Mouse (Mus musculus): ENCODE results near the gene Olfr767. TPM values are rescaled to one million over a fixed set of nuclear protein-coding genes. Genes with fewer than 3 reads are reported as not detected.
A peak's percentile ranks its signal among the peaks of the same experiment; 100 is the strongest.

Gene Olfr767
- polyA plus RNA-seq, 1 experiment from 2014 or later: not detected

DNA sequence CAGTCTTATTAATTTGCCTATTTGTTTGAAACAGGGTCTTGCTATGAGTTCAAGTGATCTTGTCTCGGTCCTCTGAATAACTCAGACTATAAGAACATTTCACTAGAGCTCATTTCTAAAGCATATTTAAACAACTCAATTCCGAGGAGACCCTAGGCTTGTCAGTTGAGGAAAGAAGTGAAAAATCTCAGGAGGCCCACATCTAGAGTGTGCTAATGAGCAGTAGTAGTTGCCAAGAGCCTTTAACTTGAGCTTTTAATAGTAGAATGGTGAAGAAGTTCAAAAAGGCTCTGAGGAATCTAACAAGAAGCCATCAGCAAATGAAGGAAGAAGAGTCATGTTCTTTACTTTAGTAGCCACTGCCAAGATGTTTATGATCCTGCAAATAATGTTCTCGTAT, 42.9 kb downstream of the Olfr767 start, which contains the start of gene Olfr764-ps1:
Gene Olfr764-ps1 (minus strand): TSS at position 101 of the 400 bp plus-strand sequence.
- Histone ChIP-seq H3K36me3 (ENCODE audit: control insufficient read depth, insufficient read depth, low read length) (no peaks in the 10 kb centered on the region), H3K27me3 (ENCODE audit: control insufficient read depth, insufficient read depth, low read length) (no peaks in the 10 kb centered on the region), H3K27ac (replicated peaks) (no peak within 1 kb of the TSS), H3K9ac (ENCODE audit: low read length) (no peak within 1 kb of the TSS), H3K4me3 (ENCODE audit: low read depth, low read length) (no peak within 1 kb of the TSS), H3K9me3 (ENCODE audit: control insufficient read depth, low read length) (no peaks in the 10 kb centered on the region), H3K4me2 (replicated peaks; ENCODE audit: low read depth) (no peak within 1 kb of the TSS), H3K4me1 (replicated peaks; ENCODE audit: control insufficient read depth, insufficient read depth) (no peaks in the 10 kb centered on the region)
- no peak for ATAC-seq (ENCODE audit: low FRiP score, low TSS enrichment)
- DNase-seq (ENCODE audit: low spot score): no peak
- WGBS: 78% methylated on average over 3 of the region's 3 CpGs
- TF ChIP-seq CTCF (IDR thresholded peaks at IDR 0.05; ENCODE audit: low read depth) (no peak), EP300 (optimal IDR thresholded peaks at IDR 0.05) (no peak)

DNA sequence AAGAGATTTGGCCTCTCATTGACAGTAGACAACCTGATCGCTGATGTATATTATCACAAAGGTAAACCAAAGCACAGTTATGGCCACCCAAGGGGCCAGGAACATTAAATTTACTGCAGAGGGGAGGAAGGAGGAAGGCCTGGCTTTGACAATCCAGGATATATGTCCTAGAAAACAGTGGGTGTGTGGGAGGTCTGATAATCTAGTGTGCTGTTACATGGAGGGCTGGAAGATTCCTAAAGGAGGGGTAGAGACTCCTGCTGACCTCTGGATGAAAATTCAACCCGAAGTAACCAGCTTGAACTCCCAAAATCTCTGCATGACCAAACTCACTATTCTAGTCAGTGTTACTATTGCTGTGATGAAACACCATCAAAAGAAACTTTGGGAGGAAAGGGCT, 54.4 kb downstream of the Olfr767 start:
- 75% methylated on average over 2 of the region's 2 CpGs for WGBS
- no peaks in the 10 kb centered on the region for H3K36me3 ChIP-seq (ENCODE audit: control insufficient read depth, insufficient read depth, low read length)
- no peak overlapping the region for H3K4me3 ChIP-seq (ENCODE audit: low read depth, low read length)
- H3K4me1 ChIP-seq (replicated peaks; ENCODE audit: control insufficient read depth, insufficient read depth): no peaks in the 10 kb centered on the region
- H3K4me2 ChIP-seq (replicated peaks; ENCODE audit: low read depth): no peak overlapping the region
- no peak for TF ChIP-seq CTCF (IDR thresholded peaks at IDR 0.05; ENCODE audit: low read depth)
- no peak for TF ChIP-seq EP300 (optimal IDR thresholded peaks at IDR 0.05)
- no peaks in the 10 kb centered on the region for H3K27me3 ChIP-seq (ENCODE audit: control insufficient read depth, insufficient read depth, low read length)
- H3K9me3 ChIP-seq (ENCODE audit: control insufficient read depth, low read length): no peaks in the 10 kb centered on the region
- H3K27ac ChIP-seq (replicated peaks): no peak overlapping the region
- no peak for ATAC-seq (ENCODE audit: low FRiP score, low TSS enrichment)
- no peak for DNase-seq (ENCODE audit: low spot score)
- no peak overlapping the region for H3K9ac ChIP-seq (ENCODE audit: low read length)

GRCm38 (mm10) chr10:129026018-129026662, 56.6 kb downstream of the Olfr767 start:
- no peak for ATAC-seq (ENCODE audit: low FRiP score, low TSS enrichment)

More at GRCm38 (mm10) chr10:129026018-129026662, 56.6 kb downstream of the Olfr767 start:
- Histone ChIP-seq H3K4me3 (ENCODE audit: low read depth, low read length) (no peak overlapping the region), H3K27me3 (ENCODE audit: control insufficient read depth, insufficient read depth, low read length) (no peaks in the 10 kb centered on the region), H3K9ac (ENCODE audit: low read length) (no peak overlapping the region), H3K4me2 (replicated peaks; ENCODE audit: low read depth) (no peak overlapping the region), H3K27ac (replicated peaks) (no peak overlapping the region), H3K4me1 (replicated peaks; ENCODE audit: control insufficient read depth, insufficient read depth) (no peaks in the 10 kb centered on the region), H3K36me3 (ENCODE audit: control insufficient read depth, insufficient read depth, low read length) (no peaks in the 10 kb centered on the region), H3K9me3 (ENCODE audit: control insufficient read depth, low read length) (no peaks in the 10 kb centered on the region)
- WGBS: 58% methylated on average over 3 of the region's 3 CpGs
- TF ChIP-seq CTCF (IDR thresholded peaks at IDR 0.05; ENCODE audit: low read depth) (peak; percentile 79), EP300 (optimal IDR thresholded peaks at IDR 0.05) (no peak)
- DNase-seq (ENCODE audit: low spot score): peak; percentile 43

Other genes with a start within 250 kb of the Olfr767 start
- gene Gdf11, start 191.2 kb downstream of the Olfr767 start, polyA plus RNA-seq (2015; fragmentation: Nextera tagmentation; extraction: Ambion mirVana): 1.5 and 1.6 TPM in 2 replicates
- 760 and 773 TPM in 2 replicates for gene Cd63, start 181.9 kb downstream of the Olfr767 start, polyA plus RNA-seq (2015; fragmentation: Nextera tagmentation; extraction: Ambion mirVana)
- 8.1 and 9.5 TPM in 2 replicates for gene Rdh5, start 160.0 kb downstream of the Olfr767 start, polyA plus RNA-seq (2015; fragmentation: Nextera tagmentation; extraction: Ambion mirVana)
- 194 and 198 TPM in 2 replicates for gene Bloc1s1, start 158.9 kb downstream of the Olfr767 start, polyA plus RNA-seq (2015; fragmentation: Nextera tagmentation; extraction: Ambion mirVana)
- 8.5 and 8.7 TPM in 2 replicates for gene Itga7, start 149.1 kb downstream of the Olfr767 start, polyA plus RNA-seq (2015; fragmentation: Nextera tagmentation; extraction: Ambion mirVana)
- 67.6 and 68.0 TPM in 2 replicates for gene Mettl7b, start 121.9 kb downstream of the Olfr767 start, polyA plus RNA-seq (2015; fragmentation: Nextera tagmentation; extraction: Ambion mirVana)
- not detected in 2 replicates for gene Olfr9, start 93.5 kb downstream of the Olfr767 start, polyA plus RNA-seq (2015; fragmentation: Nextera tagmentation; extraction: Ambion mirVana)
- gene Olfr763, start 72.1 kb downstream of the Olfr767 start, polyA plus RNA-seq (2015; fragmentation: Nextera tagmentation; extraction: Ambion mirVana): not detected in 2 replicates
- gene Olfr764-ps1, start 43.0 kb downstream of the Olfr767 start, polyA plus RNA-seq (2015; fragmentation: Nextera tagmentation; extraction: Ambion mirVana): not detected in 2 replicates
- not detected in 2 replicates for gene Olfr765, start 32.9 kb downstream of the Olfr767 start, polyA plus RNA-seq (2015; fragmentation: Nextera tagmentation; extraction: Ambion mirVana)
- not detected in 2 replicates for gene Olfr766-ps1, start 13.9 kb downstream of the Olfr767 start, polyA plus RNA-seq (2015; fragmentation: Nextera tagmentation; extraction: Ambion mirVana)
- not detected in 2 replicates for gene Olfr768, start 16.5 kb upstream of the Olfr767 start, polyA plus RNA-seq (2015; fragmentation: Nextera tagmentation; extraction: Ambion mirVana)
- gene Olfr769, start 35.0 kb upstream of the Olfr767 start, polyA plus RNA-seq (2015; fragmentation: Nextera tagmentation; extraction: Ambion mirVana): not detected in 2 replicates
- not detected in 2 replicates for gene Olfr770, start 56.1 kb upstream of the Olfr767 start, polyA plus RNA-seq (2015; fragmentation: Nextera tagmentation; extraction: Ambion mirVana)
- not detected in 2 replicates for gene Olfr771, start 81.8 kb upstream of the Olfr767 start, polyA plus RNA-seq (2015; fragmentation: Nextera tagmentation; extraction: Ambion mirVana)
- not detected in 2 replicates for gene Olfr772, start 95.0 kb upstream of the Olfr767 start, polyA plus RNA-seq (2015; fragmentation: Nextera tagmentation; extraction: Ambion mirVana)
- gene Olfr773, start 104.5 kb upstream of the Olfr767 start, polyA plus RNA-seq (2015; fragmentation: Nextera tagmentation; extraction: Ambion mirVana): not detected in 2 replicates
- not detected in 2 replicates for gene Olfr774, start 153.3 kb upstream of the Olfr767 start, polyA plus RNA-seq (2015; fragmentation: Nextera tagmentation; extraction: Ambion mirVana)
- not detected in 2 replicates for gene Olfr775, start 165.5 kb upstream of the Olfr767 start, polyA plus RNA-seq (2015; fragmentation: Nextera tagmentation; extraction: Ambion mirVana)
- not detected in 2 replicates for gene Olfr776, start 176.2 kb upstream of the Olfr767 start, polyA plus RNA-seq (2015; fragmentation: Nextera tagmentation; extraction: Ambion mirVana)
- not detected in 2 replicates for gene Olfr777, start 188.6 kb upstream of the Olfr767 start, polyA plus RNA-seq (2015; fragmentation: Nextera tagmentation; extraction: Ambion mirVana)
- gene Olfr780, start 235.2 kb upstream of the Olfr767 start, polyA plus RNA-seq (2015; fragmentation: Nextera tagmentation; extraction: Ambion mirVana): not detected in 2 replicates
- gene Olfr781, start 245.9 kb upstream of the Olfr767 start, polyA plus RNA-seq (2015; fragmentation: Nextera tagmentation; extraction: Ambion mirVana): not detected in 2 replicates

Data from stomach, postnatal 0 days (tissue).